Mouse (Mus musculus) layer of hippocampus, postnatal 10 days (tissue): ENCODE data around the gene Akt1. TPM values are rescaled to one million over a fixed set of nuclear protein-coding genes. Genes with fewer than 3 reads are reported as not detected.

Source experiments
- microRNA-seq, 2 experiments: library from miRNA; unstranded; fragments of <30 nt; microRNA quantifications; one replicate each; pipeline ENCODE4 v1.2.0; 2021
- total RNA-seq, 2 experiments: library from RNA; stranded (reverse); gene quantifications; 2 replicates each; pipeline ENCODE4 v1.2.3; 2021

Gene Akt1
- total RNA-seq, 2 experiments from 2014 or later, result 182 to 185 TPM

Small RNA genes within 50 kb of the gene (microRNA-seq; reads per million reads assigned to microRNA genes)
- gene Mir6939, result 1.3 to 2.5 reads per million in 2 experiments

Other genes with a start within 250 kb of the Akt1 start
- gene A530016L24Rik, start 185.4 kb downstream of the Akt1 start, total RNA-seq, result 1 to 10 TPM in 1 of 2 experiments, under 1 TPM in 1; 0.96 to 1.3 TPM
- gene Tmem179, start 158.1 kb downstream of the Akt1 start, total RNA-seq, result 100 to 1,000 TPM; 108 to 118 TPM
- gene Inf2, start 86.1 kb downstream of the Akt1 start, total RNA-seq, result 10 to 100 TPM; 80.9 to 91.4 TPM
- 1 to 10 TPM; 2.1 to 2.4 TPM for gene Adssl1, start 54.8 kb downstream of the Akt1 start, total RNA-seq
- 10 to 100 TPM; 17.0 to 19.5 TPM for gene Siva1, start 30.2 kb downstream of the Akt1 start, total RNA-seq
- gene Zbtb42, start 3.9 kb upstream of the Akt1 start, total RNA-seq, result under 1 TPM; 0.33 to 0.80 TPM
- 100 to 1,000 TPM; 180 to 199 TPM for gene Cep170b, start 45.6 kb upstream of the Akt1 start, total RNA-seq
- 10 to 100 TPM in 1 of 2 experiments, 1 to 10 TPM in 1; 9.2 to 11.7 TPM for gene Pld4, start 85.8 kb upstream of the Akt1 start, total RNA-seq
- gene Ahnak2, start 127.8 kb upstream of the Akt1 start, total RNA-seq, result 10 to 100 TPM; 11.8 to 17.1 TPM
- gene Clba1, start 134.1 kb upstream of the Akt1 start, total RNA-seq, result 10 to 100 TPM; 12.3 to 15.5 TPM
- 10 to 100 TPM in 1 of 2 experiments, 1 to 10 TPM in 1; 8.8 to 13.0 TPM for gene Cdca4, start 154.5 kb upstream of the Akt1 start, total RNA-seq
- not detected for gene Gpr132, start 193.3 kb upstream of the Akt1 start, total RNA-seq